Mouse (Mus musculus): ENCODE results near the gene Ptov1.

DNA sequence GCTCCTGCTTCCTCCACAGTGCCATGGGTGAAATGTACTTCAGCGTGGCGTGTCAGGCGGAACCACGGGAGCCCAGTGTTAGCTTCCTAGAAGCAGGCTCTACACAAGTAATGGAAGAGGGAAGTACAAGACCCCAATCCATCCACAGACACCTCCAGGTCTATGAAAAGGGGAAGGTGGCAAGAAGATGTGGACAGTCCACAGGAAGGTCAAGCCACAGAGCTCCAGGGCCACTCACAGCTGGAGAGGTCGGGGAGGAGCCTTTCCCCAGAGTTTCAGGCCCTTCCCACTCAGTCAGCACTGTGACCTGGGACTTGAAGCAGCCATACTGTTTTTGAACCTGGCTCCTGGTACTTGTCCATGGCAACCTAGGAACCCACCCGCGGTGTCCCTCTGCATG, 17.4 kb upstream of the Ptov1 start:
- TF ChIP-seq CTCF (IDR thresholded peaks at IDR 0.05; ENCODE audit: low read depth): no peak
- TF ChIP-seq EP300 (IDR thresholded peaks at IDR 0.05; ENCODE audit: low read depth): no peak
